Mouse (Mus musculus) regulatory T cell (primary cell): Measurements from ENCODE around the gene Slc1a7.

ENCODE experiments used
- in situ Hi-C: fragments of 300-600 bp; cut with MboI, MseI; formaldehyde crosslinking; loops from one replicate; pipeline ENCODE4 v1.15.1; 2025; ENCODE audit warnings: high pct_unique_total_duplicates

Gene Slc1a7

DNA sequence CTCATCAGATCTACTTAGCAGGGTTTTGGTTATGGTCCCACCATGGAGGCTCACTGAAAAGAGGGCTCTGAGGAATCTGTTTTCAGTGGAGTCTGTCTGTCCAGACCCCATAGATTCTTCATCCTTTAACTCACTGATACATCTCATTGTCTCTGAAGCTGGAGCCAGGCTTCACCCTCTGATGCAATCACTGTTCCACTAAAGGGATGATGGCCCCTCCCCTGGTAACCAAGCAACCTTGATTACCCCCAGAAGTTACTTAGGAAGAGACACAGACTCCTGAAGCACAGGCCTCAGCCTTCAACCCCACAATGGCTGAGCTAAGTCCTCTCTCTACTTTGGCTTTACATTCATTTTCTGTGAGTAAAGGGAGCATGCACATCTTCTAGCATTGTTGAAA is 1.6 kb downstream of the Slc1a7 start:
- in situ Hi-C loops = no loop called here

DNA sequence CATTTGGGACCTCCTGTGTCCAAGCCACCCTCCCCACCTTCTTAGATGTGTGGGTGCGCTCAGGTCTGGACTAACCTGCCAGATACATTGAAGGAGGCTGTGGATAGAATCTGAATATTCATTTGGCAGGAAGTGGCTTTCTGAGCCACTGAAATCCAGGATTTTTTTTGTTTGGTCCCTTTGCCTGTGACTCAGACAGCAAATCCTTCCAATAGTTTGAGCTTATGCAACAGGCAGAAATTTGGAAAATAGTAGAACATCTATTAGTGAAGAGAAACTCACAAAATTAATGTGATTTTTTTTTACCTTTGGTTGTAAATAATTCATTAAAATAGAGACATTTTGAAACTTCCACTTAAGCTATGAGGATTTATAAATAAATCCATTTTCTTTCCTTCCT is 3.0 kb downstream of the Slc1a7 start:
- in situ Hi-C loops = no loop called here

DNA sequence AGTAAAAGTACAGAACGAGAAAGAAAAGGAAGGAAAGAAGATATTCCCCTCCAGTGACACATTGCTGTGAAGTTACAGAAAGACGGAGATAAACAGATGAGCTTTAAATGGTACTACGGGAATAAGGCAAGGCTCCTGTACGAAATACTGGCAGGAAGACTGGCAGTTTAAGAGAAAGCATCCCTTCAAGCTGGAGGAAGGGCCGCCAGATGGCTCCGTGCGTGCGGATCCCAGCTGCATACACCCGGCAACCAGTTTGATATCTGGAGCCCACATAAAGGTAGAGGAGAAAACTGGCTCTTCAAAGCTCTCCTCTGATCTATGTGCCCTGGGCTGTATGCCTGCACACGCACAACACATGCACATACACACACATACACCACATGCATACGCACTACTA is 6.4 kb downstream of the Slc1a7 start:
- in situ Hi-C loops = no loop called here

DNA sequence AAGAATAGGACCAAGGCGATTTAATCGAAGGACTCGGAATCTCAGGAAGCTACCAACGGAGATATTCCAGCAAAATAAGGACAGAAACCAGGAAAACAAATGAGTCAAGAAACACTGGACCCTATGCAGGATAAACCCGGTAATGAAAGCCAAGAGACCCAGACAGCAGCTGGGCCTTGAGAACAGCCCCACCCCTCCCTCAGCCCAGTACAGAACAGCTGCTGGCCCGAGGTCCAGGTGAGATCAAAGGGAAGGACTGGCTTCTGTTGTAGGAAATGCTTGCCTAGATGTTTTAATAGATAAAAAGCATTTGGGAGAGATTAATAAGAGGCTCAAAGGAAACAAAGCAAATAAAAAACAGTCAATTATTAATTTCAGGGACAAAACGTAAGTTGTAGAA is 6.9 kb downstream of the Slc1a7 start:
- in situ Hi-C loops = no loop called here

DNA sequence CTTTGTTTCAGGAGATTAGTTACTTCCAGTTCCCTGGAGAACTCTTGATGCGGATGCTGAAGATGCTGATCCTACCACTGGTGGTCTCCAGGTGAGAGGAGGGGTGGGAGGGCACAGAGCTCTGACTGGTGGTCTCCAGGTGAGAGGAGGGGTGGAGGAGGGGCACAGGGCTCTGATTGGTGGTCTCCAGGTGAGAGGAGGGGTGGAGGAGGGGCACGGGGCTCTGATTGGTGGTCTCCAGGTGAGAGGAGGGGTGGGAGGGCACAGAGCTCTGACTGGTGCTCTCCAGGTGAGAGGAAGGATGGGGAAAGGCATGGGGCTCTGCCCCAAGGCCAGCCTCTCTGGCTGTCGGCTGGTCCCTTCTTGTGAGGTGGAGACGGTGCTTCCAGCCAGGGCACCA is 9.5 kb downstream of the Slc1a7 start:
- in situ Hi-C loops = no loop called here

DNA sequence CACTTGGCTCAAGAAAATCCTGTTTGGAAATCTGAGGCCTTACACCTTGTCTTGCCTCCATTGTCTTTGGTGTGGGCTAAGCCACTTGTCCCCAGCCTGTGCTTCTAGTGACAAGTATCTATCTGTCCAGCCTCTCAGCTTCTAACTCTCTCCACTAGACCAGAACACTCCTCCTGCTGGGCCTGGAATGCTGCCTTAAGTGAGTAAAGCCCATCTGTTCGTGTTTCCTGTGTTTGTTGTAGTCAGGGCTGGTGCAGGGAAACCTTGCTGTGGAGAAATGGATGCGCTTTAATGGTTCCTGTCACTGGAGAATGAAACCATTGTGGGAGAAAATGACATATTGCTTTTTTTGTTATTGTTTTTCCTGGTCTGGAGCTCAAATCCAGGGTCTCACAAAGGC is 11.4 kb downstream of the Slc1a7 start:
- in situ Hi-C loops = no loop called here

DNA sequence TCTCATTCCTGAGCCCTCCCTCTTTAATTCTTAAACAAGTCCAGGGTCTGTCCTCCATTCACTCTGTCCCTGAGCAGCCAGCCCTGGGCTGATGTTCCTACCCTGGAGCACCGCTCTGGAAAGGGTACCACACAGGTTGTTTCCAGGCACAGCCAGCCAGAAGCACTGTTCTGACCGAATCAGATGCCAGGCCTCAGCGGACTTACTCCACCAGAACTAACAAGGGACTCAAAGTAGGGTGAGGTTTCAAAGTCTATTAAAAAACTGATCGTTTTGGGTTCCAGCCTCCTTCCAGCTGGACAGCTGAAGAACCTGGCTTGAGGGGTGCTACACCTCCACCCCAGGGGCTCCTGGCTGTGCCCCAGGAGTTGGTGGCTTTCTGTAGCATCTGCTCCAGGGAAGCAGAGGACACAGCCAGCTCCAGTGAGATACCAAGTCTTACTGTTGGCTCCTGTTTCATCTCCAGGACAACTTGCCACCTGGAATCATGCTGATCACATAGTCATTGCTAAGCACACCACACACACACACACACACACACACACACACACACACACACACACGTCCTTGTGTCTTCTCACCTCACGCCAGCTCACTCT is 12.0 kb downstream of the Slc1a7 start:
- in situ Hi-C loops = no loop called here

DNA sequence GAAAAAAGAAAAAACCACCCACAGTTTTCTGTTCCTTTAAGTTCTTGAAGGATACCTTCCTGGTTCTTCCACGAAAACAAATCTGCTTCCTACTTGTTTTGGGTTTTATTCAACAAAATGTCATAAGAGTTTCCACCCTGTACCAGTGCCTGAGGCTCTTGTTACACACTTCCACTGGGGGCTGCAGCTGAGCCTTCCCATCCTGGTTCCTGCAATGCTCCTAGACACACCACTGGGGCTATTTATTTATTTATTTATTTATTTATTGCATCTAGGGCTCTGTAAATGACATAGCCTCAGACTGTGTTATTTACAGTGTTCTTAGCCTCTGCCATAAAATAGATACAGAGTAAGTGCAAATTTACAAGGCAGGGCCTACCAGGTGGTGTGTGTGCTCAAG is 15.6 kb downstream of the Slc1a7 start:
- in situ Hi-C loops = no loop called here

DNA sequence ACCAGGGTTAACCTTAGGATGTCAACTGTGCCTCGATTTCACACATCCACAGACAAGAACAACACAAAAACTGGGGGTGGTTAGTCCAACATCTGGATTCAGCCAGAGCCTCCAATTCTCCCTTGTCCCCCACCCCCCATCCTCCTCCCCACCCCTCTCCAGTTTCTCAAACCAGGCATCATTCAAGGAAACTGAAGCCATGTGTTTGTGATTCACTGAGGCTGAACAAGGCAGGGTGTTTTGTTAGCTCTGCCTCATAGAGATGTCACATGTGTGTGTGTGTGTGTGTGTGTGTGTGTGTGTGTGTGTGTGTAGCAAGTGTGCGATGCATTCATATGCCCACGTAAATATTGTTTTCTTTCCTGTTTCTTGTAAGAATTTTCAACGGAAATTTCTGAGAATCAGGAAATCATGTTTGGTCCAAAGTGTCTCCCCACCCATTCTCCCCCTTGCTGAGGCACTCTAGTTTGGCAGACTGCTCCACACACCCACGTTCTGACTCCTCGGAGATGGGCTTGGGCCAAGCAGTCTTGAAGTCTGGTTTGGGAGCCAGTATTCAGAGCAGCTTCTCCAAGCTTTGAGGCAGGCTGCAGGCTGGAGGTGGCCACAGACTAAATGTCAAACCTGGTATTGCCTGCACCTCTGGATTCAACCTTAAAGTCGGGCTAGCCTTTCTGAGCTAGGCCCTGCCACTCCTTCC is 16.3 kb downstream of the Slc1a7 start:
- in situ Hi-C loops = no loop called here

DNA sequence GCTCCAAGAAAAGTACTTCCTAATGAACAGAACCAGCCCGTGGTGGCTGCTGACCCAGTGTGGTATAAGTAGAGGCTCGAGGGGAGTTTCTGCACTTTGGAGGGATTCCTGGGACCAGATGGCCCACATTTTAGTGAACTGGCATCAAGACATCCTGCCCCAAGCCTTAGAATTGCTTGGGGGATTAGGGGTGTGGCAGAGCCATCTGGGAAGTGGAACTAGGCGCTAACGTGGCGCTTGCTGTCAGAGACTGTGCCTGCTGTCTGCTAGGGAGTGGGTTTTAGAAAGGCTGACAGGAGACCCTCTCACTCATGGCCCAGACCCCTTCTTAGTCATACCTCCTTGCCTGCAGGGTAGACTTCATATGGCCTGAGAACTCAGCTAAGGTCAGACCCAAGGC is 17.7 kb downstream of the Slc1a7 start:
- in situ Hi-C loops = no loop called here

DNA sequence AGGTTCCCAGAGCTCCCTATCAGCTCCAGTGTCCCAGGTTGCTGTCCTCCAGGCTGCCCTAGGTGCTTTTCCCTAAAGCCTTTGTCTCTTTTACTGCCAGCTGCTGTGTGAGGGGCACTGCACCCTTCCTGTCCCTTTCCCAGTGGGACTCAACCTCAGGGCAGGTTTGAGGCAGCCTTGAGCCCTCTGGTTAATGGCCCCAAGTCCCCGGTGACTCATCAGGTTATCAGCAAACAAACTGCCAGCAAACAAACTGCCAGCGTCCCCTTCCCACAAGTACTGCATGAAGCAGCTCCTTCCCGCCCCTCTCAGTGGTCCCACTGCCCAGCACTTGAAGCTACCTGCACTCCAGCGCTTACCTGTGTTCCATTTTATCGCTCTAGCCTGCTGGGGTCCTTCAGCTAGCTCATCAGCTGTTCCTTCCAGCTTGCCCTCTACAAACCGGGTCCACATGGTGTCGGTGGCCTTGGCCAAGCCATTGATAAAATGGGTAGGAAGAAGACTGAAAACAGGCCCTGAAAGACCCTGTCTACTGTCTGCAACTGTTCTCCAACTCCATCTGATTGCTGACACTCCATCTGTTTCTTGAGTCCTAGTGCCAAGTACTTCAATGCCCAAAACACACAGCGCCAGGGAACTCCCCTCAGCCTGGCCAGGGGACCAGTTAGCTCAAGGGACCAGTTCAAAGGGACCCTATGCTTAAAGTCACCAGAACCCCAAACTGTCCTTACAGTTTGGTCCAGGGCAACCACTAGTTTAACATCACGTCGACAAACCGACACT is 18.4 kb downstream of the Slc1a7 start:
- in situ Hi-C loops = no loop called here

DNA sequence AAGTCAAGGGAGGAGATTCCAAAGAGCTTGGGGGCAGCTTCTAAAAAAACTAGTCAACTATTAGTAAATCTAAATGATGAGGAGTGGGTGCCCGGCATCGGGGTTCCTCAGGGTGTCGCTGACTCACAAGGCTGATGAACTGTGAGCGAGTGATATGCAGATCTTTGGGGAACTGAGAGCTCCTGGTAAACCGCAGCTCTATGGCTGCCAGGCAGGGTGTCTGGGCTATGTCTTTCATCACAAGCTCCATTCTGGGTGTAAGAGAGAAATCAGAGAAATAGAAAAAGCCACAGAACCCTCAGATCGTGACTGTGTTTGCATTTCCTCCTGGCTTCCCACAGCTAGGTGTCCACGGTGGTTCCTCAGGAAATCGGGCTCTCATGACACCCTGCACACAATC is 20.8 kb downstream of the Slc1a7 start:
- in situ Hi-C loops = no loop called here

DNA sequence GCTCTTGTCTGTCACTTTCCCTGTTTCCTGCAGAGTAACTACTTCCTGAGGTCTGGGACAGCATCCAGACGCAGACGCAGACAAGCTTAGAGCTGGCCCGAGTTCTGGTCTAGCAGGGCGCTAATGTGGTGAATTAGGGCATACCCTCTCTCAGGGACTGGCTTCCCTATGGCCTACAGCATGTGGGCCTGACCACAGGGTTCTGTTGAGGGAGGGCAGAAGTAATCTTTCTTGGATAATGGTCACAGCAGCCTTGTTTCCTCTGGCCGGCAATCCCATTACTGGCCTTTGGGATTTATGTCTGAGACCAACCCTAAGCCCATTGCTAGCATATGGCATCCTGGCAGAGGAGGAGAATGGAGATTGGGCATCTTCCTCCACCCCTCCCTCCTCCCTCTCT is 22.7 kb downstream of the Slc1a7 start:
- in situ Hi-C loops = no loop called here

DNA sequence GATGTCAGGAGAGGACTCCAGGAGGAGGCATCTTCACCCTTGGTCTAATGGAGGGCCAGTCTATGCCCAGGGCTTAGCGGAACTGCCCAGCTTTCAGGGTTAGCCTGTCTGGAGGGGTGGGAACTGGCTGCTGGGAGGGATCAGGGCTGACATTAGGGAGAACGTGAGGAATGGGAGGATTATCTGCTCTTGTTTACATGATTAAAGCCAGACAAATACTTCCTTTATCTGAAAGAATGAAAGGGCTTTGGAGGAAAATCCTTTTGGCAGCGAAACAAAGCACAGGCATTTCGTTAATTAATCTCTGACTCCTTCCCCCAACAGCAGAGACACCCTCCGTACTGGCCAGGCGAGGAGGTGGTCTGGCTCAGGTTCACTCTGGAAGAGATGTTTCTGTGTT is 23.7 kb downstream of the Slc1a7 start:
- in situ Hi-C loops = no loop called here

DNA sequence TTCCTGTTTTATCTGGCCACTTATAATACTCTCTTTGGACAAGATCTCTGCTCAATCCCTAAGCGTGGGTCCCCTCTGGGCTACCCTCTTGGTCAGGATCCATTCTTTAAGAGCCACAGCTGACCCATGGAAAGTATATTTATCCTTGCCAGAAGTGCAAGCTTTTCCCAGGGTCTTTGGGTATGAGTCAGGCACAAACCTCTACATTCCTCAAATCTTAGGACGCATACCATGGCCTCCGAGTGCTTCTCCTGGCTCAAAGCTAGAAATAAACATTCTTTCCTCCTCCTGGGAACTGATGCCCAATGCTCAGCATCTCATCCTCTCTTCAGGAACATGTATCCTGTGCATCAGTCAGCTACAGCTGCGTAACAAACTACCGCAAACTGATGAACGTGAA is 26.9 kb downstream of the Slc1a7 start:
- in situ Hi-C loops = no loop called here

DNA sequence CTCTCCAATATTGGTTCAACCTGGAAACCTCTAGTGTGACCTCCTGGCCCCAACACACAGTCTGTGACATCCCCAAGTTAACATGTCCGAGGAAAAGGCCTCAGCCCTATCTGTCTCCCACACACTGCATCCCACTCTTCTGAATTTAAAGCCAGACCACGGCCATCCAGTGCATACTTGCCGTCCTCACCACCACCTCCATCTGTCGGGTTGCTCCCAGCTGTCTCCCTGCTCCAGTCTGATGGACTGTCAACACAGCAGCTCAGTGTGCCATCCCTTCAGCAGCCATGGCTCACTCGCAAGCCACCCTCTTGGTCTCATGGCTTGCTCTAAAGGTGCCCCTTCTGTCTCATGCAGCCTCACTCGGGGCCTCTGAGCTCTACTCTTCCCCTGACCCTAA is 27.6 kb downstream of the Slc1a7 start:
- in situ Hi-C loops = no loop called here

DNA sequence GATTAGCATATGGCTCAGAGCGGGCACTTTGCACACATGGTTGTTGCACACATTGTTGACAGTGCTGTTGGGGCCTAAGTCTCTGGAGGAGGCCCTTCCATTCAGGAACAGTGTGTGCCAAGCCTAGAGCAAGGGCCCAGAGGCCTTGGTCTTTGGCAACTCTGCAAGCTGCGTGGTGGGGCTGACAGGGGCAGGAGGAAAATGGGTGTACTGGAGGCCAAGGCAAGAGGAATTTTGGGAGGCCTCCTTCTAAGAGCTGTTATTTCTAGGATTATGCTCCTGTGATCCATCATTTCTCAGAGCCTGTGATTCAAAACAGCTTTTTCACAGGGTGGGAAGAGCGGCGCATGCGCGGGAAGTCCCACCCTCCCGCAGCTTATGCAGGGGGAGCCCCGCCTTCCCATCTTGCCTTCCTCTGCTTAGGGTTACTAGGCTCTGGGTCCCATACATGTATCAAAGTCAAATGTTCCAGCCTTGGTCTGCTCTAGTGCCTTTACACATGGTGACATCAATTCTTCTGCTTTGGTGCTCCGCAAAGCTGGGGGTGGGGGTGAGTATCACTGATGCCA is 28.4 kb downstream of the Slc1a7 start:
- in situ Hi-C loops = no loop called here

DNA sequence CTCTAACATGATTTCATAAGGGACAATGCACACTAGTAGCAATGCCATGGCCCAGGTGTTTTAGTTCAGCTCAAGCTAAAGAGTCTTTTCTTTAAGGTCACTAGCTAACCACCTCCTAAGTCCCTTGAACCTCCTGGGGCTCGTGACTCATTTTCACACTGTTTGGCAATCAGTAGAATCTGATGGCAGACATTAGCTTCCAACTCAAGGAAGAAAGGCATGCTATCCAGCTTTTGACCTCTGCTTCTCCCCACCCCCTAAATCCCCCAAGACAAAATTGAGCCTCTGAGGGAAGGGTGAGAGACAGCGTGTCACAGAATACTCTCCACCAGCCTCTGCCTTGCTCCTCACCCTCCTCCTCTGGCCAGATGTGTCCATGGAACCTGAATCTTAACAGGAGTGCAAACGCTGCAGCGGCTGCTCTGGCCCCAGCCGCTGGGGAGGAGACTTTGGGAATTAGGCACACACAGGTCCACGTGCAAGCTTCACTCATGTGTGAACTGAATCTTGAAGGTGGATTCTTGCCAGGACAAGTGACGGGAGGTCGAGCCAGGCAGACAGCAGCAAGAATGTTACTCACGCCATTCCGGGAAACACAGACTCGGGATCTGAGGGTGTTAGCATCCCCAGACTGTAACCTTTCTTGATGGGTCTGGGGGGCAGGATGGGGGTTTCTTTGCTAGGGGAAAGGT is 30.7 kb downstream of the Slc1a7 start:
- in situ Hi-C loops = no loop called here

DNA sequence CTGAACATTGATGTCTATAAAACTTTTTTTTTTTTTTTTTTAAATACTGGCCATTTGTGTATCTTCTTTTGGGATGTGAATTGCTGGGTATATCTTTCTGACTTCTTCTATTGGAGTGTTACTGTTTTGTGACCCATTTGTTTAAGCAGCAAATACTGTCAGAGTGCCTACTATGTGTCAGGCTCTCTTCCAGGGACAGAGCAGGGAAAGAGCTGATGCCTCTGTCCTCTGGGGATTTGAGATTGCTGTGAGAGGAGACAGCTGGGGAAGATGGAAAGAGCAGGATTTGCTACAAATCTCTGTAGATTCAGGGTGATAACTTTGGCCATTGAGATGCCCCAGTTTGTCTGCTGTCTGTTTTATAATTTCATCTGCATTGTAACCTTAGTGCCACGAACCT is 31.2 kb downstream of the Slc1a7 start:
- in situ Hi-C loops = no loop called here

DNA sequence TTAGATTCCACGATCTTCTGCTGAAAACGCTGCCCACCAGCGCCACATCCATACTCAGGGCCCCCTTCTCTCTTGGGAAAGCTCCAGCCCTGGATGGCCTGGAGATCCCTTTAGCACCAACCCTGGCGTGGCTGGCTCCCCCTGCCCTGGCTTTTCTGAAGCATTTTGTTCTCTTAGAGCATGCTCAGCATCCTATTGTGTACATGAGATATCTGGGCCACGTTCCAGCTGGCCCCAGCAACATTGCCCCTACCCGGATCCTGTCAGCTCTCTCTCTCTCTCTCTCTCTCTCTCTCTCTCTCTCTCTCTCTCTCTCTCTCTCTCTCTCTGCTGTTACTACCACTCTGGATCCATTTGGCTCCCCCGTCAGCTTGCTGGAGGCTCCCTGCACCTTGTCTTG is 37.2 kb downstream of the Slc1a7 start:
- in situ Hi-C loops = no loop called here

DNA sequence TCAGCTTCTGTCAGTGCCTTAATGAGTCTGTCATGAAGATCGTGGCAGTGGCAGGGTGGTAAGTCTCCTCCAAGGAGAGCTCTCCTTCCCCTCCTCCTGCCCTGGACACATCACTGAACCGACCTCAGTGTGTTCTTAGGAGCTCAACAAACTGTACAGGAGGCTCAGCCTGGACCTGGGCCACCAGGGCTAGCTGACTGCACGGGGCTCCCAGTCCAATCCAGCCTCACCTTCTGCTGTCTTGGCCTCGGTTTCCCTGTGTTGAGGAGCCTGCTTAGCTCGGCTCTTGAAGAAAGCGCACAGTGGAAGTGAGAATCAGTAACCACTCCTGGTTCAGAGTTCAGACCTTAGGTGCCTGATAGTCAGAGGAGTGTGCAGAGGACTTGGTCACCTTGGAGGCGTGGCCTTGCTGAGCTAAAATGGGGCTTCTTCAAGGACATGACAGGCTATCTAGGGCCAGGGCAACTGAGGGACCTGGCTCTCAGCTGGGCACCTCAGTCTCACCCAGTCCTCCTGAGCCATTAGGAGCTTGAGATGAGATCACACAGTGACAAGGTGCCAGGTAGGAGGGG is 39.5 kb downstream of the Slc1a7 start:
- in situ Hi-C loops = no loop called here

DNA sequence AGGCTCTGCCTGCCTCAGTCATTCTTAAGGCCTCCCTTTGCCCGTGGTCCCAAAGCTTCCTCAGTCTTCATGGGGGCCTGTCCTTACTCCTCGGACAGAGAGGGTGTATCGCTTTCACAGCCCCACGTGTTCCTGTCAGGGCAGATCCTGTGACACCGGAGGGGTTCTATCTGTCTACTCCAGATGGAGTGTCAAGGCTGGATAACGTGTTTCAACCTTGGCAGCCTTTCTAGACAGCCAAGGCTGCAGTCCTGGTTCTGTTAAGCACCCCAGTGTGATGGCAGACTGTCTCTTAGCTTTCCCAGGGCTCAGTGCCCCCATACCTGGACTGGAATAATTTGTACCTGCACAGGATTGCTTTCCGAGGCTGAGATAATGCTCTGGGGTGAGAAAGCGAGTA is 40.4 kb downstream of the Slc1a7 start:
- in situ Hi-C loops = no loop called here
